Mouse (Mus musculus): ENCODE measurements around the gene Scube2. TPM values are rescaled to one million over a fixed set of nuclear protein-coding genes. Genes with fewer than 3 reads are reported as not detected.

Scube2 gene
- 0.26 TPM for polyA plus RNA-seq (2015; fragmentation: Illumina TruSeq; extraction: RNeasy Lipid Tissue Mini Kit (QIAGEN cat#74804); ENCODE audit: insufficient read depth, low replicate concordance)

GRCm38 (mm10) chr7:109865370-109866229 lies at the start of gene Scube2:
TSS of gene Scube2 (minus strand) at chr7:109865679.

DNA sequence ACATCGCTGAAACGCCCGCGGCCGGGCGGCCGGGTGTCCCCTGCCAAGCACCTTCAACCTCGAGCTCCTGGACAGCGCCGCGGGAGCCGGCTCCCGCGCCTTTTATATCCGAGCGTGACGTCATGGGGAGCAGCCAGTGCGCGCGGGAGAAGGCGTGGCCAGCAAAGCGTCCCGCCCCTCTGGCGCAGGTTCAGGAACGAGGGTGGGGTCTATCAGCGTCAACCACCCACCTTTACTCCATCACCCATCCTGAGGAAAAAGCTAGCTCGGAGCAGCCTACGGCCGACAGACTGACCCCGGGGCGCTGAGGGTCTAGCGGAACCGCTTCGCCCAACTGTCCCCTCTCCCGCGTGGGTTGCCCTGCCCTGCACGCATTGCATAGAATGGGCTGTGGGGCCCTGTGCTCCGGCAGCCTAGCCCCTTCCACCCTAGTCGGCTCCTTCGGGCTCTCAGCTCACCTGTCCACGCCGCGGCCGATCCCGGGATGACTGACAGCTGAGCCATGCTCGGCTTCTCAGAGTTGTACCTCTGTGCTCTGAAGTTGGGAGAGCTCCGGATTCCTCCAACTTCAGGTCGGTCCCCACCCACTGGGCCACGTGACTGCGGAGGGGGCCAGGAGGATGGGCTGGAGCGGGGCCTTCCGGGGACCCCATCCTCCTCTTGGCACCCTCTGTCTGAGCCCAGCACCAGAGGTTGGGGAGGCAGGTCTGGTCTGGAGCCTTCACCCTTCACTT lies 83.8 kb downstream of the Scube2 start, which contains the start of gene Nrip3:
Nrip3 (minus strand) TSS at position 556 of the 734 bp plus-strand sequence.

GRCm38 (mm10) chr7:109752008-109752925 lies 113.2 kb downstream of the Scube2 start, which contains the start of gene Tmem9b:
TSS of gene Tmem9b (minus strand) at chr7:109752875.

Other genes with a start within 250 kb of the Scube2 start
- 36.0 TPM for gene St5, start 162.1 kb downstream of the Scube2 start, polyA plus RNA-seq (2015; fragmentation: Illumina TruSeq; extraction: RNeasy Lipid Tissue Mini Kit (QIAGEN cat#74804); ENCODE audit: insufficient read depth, low replicate concordance)
- gene Akip1, start 162.0 kb downstream of the Scube2 start, polyA plus RNA-seq (2015; fragmentation: Illumina TruSeq; extraction: RNeasy Lipid Tissue Mini Kit (QIAGEN cat#74804); ENCODE audit: insufficient read depth, low replicate concordance), result 19.3 TPM
- 0.14 TPM for gene BC051019, start 141.8 kb downstream of the Scube2 start, polyA plus RNA-seq (2015; fragmentation: Illumina TruSeq; extraction: RNeasy Lipid Tissue Mini Kit (QIAGEN cat#74804); ENCODE audit: insufficient read depth, low replicate concordance)
- gene Ascl3, start 134.0 kb downstream of the Scube2 start, polyA plus RNA-seq (2015; fragmentation: Illumina TruSeq; extraction: RNeasy Lipid Tissue Mini Kit (QIAGEN cat#74804); ENCODE audit: insufficient read depth, low replicate concordance), result not detected
- gene Tmem9b, start 112.8 kb downstream of the Scube2 start, polyA plus RNA-seq (2015; fragmentation: Illumina TruSeq; extraction: RNeasy Lipid Tissue Mini Kit (QIAGEN cat#74804); ENCODE audit: insufficient read depth, low replicate concordance), result 60.7 TPM
- gene Nrip3, start 83.7 kb downstream of the Scube2 start, polyA plus RNA-seq (2015; fragmentation: Illumina TruSeq; extraction: RNeasy Lipid Tissue Mini Kit (QIAGEN cat#74804); ENCODE audit: insufficient read depth, low replicate concordance), result 0.57 TPM
- 81.7 TPM for gene Dennd5a, start 94.8 kb upstream of the Scube2 start, polyA plus RNA-seq (2015; fragmentation: Illumina TruSeq; extraction: RNeasy Lipid Tissue Mini Kit (QIAGEN cat#74804); ENCODE audit: insufficient read depth, low replicate concordance)
- 42.3 TPM for gene Tmem41b, start 121.2 kb upstream of the Scube2 start, polyA plus RNA-seq (2015; fragmentation: Illumina TruSeq; extraction: RNeasy Lipid Tissue Mini Kit (QIAGEN cat#74804); ENCODE audit: insufficient read depth, low replicate concordance)
- gene Ipo7, start 152.6 kb upstream of the Scube2 start, polyA plus RNA-seq (2015; fragmentation: Illumina TruSeq; extraction: RNeasy Lipid Tissue Mini Kit (QIAGEN cat#74804); ENCODE audit: insufficient read depth, low replicate concordance), result 109 TPM
- 34.4 TPM for gene Zfp143, start 195.5 kb upstream of the Scube2 start, polyA plus RNA-seq (2015; fragmentation: Illumina TruSeq; extraction: RNeasy Lipid Tissue Mini Kit (QIAGEN cat#74804); ENCODE audit: insufficient read depth, low replicate concordance)